Mouse (Mus musculus) forebrain, embryonic 10.5 days (tissue): ENCODE data around the gene Ccdc85b. TPM values are rescaled to one million over a fixed set of nuclear protein-coding genes. Genes with fewer than 3 reads are reported as not detected.
"Not testable (repeated sequence)": the region's sequence is repeated elsewhere in the genome, so short reads cannot be mapped to it uniquely, and the experiment has no call there.

Source experiments
- DNase-seq: peaks from one replicate; pipeline ENCODE4 v3.0.0-alpha.2; 2017; ENCODE audit warnings: low spot score; ENCODE audit errors: extremely low spot score
- H3K27ac ChIP-seq: fragments of 300-500 bp; sonication (generic); 2 replicates; pipeline ENCODE4 v1.5.1; 2016; ENCODE audit warnings: mild to moderate bottlenecking
- H3K27me3 ChIP-seq: fragments of 300-500 bp; sonication (generic); 2 replicates; pipeline ENCODE4 v1.6.1; 2016; ENCODE audit warnings: mild to moderate bottlenecking; ENCODE audit not compliant: poor library complexity, severe bottlenecking
- H3K36me3 ChIP-seq: fragments of 300-500 bp; sonication (generic); replicated peaks from 2 replicates; pipeline ENCODE4 v1.6.1; 2016; ENCODE audit warnings: mild to moderate bottlenecking, moderate library complexity
- H3K4me1 ChIP-seq: fragments of 300-500 bp; sonication (generic); 2 replicates; pipeline ENCODE4 v1.6.1; 2016
- H3K4me3 ChIP-seq: fragments of 300-500 bp; sonication (generic); 2 replicates; pipeline ENCODE4 v1.5.1; 2016; ENCODE audit warnings: mild to moderate bottlenecking, moderate library complexity
- H3K9me3 ChIP-seq: fragments of 300-500 bp; sonication (generic); 2 replicates; pipeline ENCODE4 v1.6.1; 2016; ENCODE audit warnings: mild to moderate bottlenecking, moderate library complexity
- WGBS: fragments of 180-500 bp; shearing (Covaris S2); methylation state at CpG from one replicate; pipeline ENCODE4 v1.1.7; 2016; 5-methylcytosine and 5-hydroxymethylcytosine counted together
- polyA plus RNA-seq: library from polyadenylated mRNA; unstranded; fragments of >200 nt; fragmentation: Nextera tagmentation; extraction: Ambion mirVana; gene quantifications from 2 replicates; pipeline ENCODE4 v1.2.1, GENCODE M21; 2016

Gene Ccdc85b
- 5.5 and 6.7 TPM in 2 replicates for polyA plus RNA-seq

GRCm38 (mm10) chr19:5457746-5458442, at the start of gene Ccdc85b:
Ccdc85b (minus strand) TSS chr19:5457894.
- peaks cover 55% of the 10 kb centered on the region for H3K4me1 ChIP-seq

DNA sequence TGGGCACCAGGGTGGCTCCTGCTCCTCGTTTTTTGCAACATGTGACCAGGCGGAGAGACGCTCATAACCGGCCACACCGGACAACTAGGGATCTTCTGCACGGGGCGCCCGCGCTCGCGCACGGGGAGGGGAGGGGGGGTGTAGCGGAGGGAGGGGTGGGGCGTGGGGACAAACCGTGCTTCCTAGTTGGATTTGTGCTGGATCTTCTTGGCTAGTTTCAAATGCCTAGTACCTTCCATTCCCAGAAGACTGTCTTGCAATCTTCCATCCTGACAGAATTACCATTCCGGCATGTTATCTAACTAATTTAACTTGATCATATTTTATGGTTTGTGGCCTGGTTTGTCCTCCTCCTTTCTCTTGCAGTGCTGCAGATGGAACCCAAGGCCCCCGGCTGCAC, 46.0 kb upstream of the Ccdc85b start, which contains the start of gene 1700020D05Rik:
1700020D05Rik (minus strand) TSS at position 101 of the 400 bp plus-strand sequence.
- 58% methylated on average over 17 of the region's 17 CpGs for WGBS
- peaks cover 8% of the 10 kb centered on the region; the same call in 1 of the 2 replicates for H3K9me3 ChIP-seq
- H3K4me1 ChIP-seq = no peaks in the 10 kb centered on the region
- no peaks in the 10 kb centered on the region for H3K27me3 ChIP-seq
- H3K4me3 ChIP-seq = no peak within 1 kb of the TSS
- peaks cover 4% of the 10 kb centered on the region; the same call in 1 of the 2 replicates for H3K36me3 ChIP-seq
- no peak within 1 kb of the TSS for H3K27ac ChIP-seq
- DNase-seq = no peak

More at GRCm38 (mm10) chr19:5457746-5458442, at the start of gene Ccdc85b:
- WGBS = 15% methylated on average over 14 of the region's 14 CpGs
- Histone ChIP-seq H3K4me3 (peak within 1 kb of the TSS; percentile 87), H3K27me3 (peaks cover 19% of the 10 kb centered on the region), H3K36me3 (peaks cover 26% of the 10 kb centered on the region), H3K27ac (peak within 1 kb of the TSS; percentile 88), H3K9me3 (no peaks in the 10 kb centered on the region)
- no peak for DNase-seq

GRCm38 (mm10) chr19:5500330-5500875, 42.7 kb upstream of the Ccdc85b start:
- no peak for DNase-seq
- H3K36me3 ChIP-seq = peaks cover 36% of the 10 kb centered on the region
- no peaks in the 10 kb centered on the region for H3K27me3 ChIP-seq
- H3K4me1 ChIP-seq = 0 out of 2 replicates have a peak, but pooled peaks cover 3% of the 10 kb centered on the region
- WGBS = 84% methylated on average over 2 of the region's 2 CpGs
- no peak overlapping the region for H3K4me3 ChIP-seq
- H3K27ac ChIP-seq = no peak overlapping the region
- no peaks in the 10 kb centered on the region for H3K9me3 ChIP-seq

DNA sequence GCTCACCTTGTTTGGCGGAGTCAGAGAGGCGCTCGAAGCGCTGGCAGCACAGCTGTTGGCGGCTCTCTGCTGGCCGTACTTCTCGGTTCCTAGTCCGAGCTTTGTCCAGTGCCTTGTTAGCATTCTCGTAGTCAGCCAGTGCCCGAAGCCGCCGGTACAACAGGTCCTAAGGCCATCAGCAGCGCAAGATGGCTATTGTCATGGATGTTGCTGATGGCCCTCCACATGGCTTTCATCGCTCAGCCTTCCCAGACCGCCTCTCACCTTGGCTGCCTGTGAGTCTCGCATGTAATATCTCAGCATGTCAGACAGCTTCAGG, 38.3 kb upstream of the Ccdc85b start:
- H3K36me3 ChIP-seq = peaks cover 67% of the 10 kb centered on the region
- H3K27ac ChIP-seq = no peak overlapping the region
- 88% methylated on average over 16 of the region's 16 CpGs for WGBS
- peaks cover 23% of the 10 kb centered on the region for H3K4me1 ChIP-seq
- no peaks in the 10 kb centered on the region for H3K27me3 ChIP-seq
- H3K4me3 ChIP-seq = no peak overlapping the region; the same call in 1 of the 2 replicates
- H3K9me3 ChIP-seq = no peaks in the 10 kb centered on the region
- DNase-seq = no peak

DNA sequence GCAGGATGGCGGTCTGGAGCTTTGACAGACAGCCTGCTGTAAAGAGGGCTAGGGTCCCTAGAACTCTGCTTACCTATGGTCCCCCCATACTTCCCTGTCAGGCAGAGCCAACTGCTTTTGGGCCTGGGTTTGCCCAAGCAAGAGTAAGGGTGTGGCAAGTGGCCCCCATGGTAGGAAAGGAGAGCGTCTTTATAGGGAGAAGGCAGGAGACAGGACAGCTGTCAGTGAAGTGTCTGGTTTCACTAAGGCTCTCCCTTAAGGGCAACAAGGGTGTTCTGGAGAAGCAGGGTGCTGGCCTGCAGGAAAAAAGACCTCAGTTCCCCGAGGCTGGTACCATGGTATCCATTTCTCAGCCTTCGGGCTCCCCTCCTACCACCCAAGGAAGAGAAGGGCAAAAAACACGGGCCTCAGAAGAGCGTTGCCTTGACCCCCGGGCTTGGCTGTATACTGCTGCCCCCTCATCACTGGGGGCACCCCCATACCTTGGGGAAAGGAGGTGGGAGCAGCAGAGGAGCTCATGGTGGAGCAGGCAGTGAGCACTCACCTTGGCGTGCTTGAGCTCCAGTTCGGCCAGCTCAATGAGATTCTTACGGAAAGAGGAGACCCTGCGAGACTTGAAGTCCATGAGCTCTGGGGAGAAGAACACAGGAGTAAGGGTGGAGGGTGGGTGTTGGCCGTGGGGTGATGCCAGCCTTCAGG, 37.8 kb upstream of the Ccdc85b start:
- 81% methylated on average over 12 of the region's 12 CpGs for WGBS
- no peak overlapping the region; the same call in 1 of the 2 replicates for H3K4me3 ChIP-seq
- H3K36me3 ChIP-seq = peaks cover 67% of the 10 kb centered on the region
- H3K9me3 ChIP-seq = no peaks in the 10 kb centered on the region
- no peaks in the 10 kb centered on the region for H3K27me3 ChIP-seq
- H3K4me1 ChIP-seq = peaks cover 23% of the 10 kb centered on the region
- no peak for DNase-seq
- no peak overlapping the region for H3K27ac ChIP-seq

DNA sequence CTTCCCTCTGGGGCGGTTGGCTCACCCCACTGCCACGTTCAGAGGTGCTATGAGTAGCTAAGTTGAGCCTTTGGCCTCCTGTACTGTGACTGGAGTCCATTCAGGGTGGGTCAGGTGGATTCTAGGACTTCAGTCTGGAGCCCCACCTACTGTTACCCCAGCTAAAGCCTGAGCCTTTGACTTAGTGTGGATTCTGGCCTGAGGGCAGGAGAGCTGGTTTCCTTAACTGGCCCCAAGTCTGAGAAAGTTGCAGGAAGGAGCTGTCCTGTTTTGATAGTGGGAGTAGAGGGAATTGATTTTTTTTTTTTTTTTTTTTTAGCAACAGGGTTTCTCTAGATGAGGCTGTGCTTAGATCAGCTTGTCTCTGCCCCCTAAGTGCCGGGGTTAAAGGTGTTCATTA, 36.6 kb upstream of the Ccdc85b start:
- no peaks in the 10 kb centered on the region for H3K9me3 ChIP-seq
- 87% methylated on average over 3 of the region's 3 CpGs for WGBS
- peaks cover 34% of the 10 kb centered on the region for H3K4me1 ChIP-seq
- peaks cover 67% of the 10 kb centered on the region for H3K36me3 ChIP-seq
- no peak overlapping the region for H3K27ac ChIP-seq
- no peaks in the 10 kb centered on the region for H3K27me3 ChIP-seq
- H3K4me3 ChIP-seq = peak overlapping the region; percentile 14; the same call in 1 of the 2 replicates
- no peak for DNase-seq

GRCm38 (mm10) chr19:5493301-5493721, 35.6 kb upstream of the Ccdc85b start:
- not testable (repeated sequence) for H3K9me3 ChIP-seq, H3K27me3 ChIP-seq, DNase-seq, H3K27ac ChIP-seq
- peaks cover 44% of the 10 kb centered on the region for H3K4me1 ChIP-seq
- H3K4me3 ChIP-seq = peak overlapping the region; percentile 8; the same call in 1 of the 2 replicates
- WGBS = 79% methylated on average over 9 of the region's 9 CpGs
- H3K36me3 ChIP-seq = peaks cover 65% of the 10 kb centered on the region

DNA sequence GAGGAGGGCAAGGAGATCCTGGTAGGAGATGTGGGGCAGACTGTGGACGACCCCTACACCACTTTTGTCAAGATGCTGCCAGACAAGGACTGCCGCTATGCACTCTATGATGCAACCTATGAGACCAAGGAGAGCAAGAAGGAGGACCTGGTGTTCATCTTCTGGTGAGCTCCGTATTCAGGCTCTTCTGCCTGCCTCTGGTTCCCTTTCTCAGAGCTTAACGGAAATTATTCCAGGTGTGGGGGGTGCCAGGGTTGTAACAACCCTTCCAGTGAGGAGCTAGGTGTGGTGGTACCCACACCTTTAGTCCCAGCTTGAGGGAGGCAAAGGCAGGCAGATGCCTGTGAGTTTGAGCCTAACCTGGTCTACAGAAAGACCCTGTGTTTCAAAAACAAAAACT, 34.9 kb upstream of the Ccdc85b start:
- Histone ChIP-seq H3K36me3 (peaks cover 58% of the 10 kb centered on the region), H3K27me3 (no peaks in the 10 kb centered on the region), H3K4me3 (no peak overlapping the region; the same call in 1 of the 2 replicates), H3K27ac (no peak overlapping the region), H3K4me1 (peaks cover 48% of the 10 kb centered on the region), H3K9me3 (no peaks in the 10 kb centered on the region)
- DNase-seq = no peak
- WGBS = 91% methylated on average over 4 of the region's 4 CpGs

- Histone ChIP-seq H3K4me3 (peak overlapping the region; percentile 99), H3K4me1 (peaks cover 59% of the 10 kb centered on the region), H3K9me3 (no peaks in the 10 kb centered on the region), H3K36me3 (peaks cover 47% of the 10 kb centered on the region), H3K27ac (peak overlapping the region; percentile 99), H3K27me3 (no peaks in the 10 kb centered on the region)
- under 1% methylated on average over 59 of the region's 59 CpGs for WGBS
- DNase-seq = peak; percentile 82
These were observed 33.4 kb upstream of the Ccdc85b start for GRCm38 (mm10) chr19:5490898-5491708.

DNA sequence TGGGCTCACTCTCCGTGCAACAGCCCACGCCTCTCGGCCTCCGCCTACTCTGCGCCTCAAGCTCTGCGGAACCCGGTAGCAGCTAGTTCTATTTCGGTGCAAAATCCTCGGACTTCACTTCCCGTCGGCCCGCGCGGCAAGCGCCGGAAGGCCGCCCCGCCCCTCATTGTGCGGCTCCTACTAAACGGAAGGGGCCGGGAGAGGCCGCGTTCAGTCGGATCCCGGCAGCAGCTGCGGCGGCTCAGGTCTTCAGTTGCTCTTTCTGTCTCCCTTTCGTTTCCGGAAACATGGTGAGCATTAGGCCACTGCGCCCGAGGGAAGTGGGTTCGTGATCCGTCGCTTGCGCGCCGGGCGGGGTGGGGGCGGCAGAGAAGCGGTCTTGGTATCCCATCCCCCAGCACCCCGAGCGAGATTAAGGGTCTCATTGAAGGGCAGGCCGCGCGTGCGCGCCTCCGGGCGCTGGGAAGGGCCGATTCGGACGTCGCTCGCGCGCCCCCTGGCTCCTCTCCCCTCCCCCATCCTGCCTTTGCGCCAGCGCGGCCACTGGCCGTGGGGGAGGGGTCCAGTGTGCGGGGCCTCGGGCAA, 32.7 kb upstream of the Ccdc85b start, which contains the start of gene Cfl1:
Cfl1 (plus strand) TSS at position 143 of the 585 bp plus-strand sequence.
- peaks cover 47% of the 10 kb centered on the region for H3K36me3 ChIP-seq
- under 1% methylated on average over 62 of the region's 62 CpGs for WGBS
- H3K27ac ChIP-seq = peak within 1 kb of the TSS; percentile 99
- H3K9me3 ChIP-seq = no peaks in the 10 kb centered on the region
- DNase-seq = peak; percentile 96
- H3K4me1 ChIP-seq = peaks cover 55% of the 10 kb centered on the region
- H3K27me3 ChIP-seq = no peaks in the 10 kb centered on the region
- H3K4me3 ChIP-seq = peak within 1 kb of the TSS; percentile 99

DNA sequence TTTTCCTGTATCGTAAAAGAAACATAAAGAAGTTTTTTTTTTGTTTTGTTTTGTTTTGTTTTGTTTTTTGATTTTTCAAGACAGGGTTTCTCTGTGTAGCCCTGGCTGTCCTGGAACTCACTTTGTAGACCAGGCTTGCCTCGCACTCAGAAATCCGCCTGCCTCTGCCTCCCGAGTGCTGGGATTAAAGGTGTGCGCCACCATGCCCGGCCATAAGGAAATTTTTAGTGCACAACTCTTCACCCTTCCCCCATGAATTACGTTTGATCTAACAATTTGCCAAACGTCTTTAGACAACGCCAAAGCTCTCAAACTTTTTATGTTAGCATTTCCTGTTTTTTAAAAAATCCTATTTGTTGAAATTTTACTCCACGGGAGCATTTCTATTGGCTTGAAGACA, 32.0 kb upstream of the Ccdc85b start:
- H3K9me3 ChIP-seq, H3K27me3 ChIP-seq, DNase-seq: not testable (repeated sequence)
- Histone ChIP-seq H3K36me3 (peaks cover 48% of the 10 kb centered on the region), H3K4me1 (peaks cover 55% of the 10 kb centered on the region), H3K4me3 (peak overlapping the region; percentile 99), H3K27ac (peak overlapping the region; percentile 99)
- WGBS = 63% methylated on average over 10 of the region's 10 CpGs
